Comparison of ENCODE assay signal across 8 mouse cellular contexts in genomic region chr6:134413706-134414531, GRCm38 (mm10). TPM values are rescaled to one million over a fixed set of nuclear protein-coding genes. Genes with fewer than 3 reads are reported as not detected.
DNase-seq lines count a peak whose midpoint lies in the region; ATAC-seq lines count a peak whose summit lies in the region.

No protein-coding gene starts in this region.

- peak; percentile 31 for DNase-seq in adrenal gland, postnatal 14 days
- DNase-seq in adrenal gland, adult 8-10 months = no peak
- DNase-seq in kidney, postnatal 25 days = peak; percentile 37 to 72
- peak; percentile 20 to 31 for DNase-seq in natural killer cell, adult 2 months (ENCODE audit: low spot score in 2 of 2)
- DNase-seq in right cerebral cortex, postnatal 36 days (ENCODE audit: low spot score in 2 of 2) = no peak
- no peak for DNase-seq in urinary bladder, adult 2 months (ENCODE audit: low spot score)

- ATAC-seq in activated CD4-positive, CD25-positive, alpha-beta regulatory T cell, adult 4 months = peak; percentile 99
- no peak for ATAC-seq in cerebellum, adult (ENCODE audit: insufficient number of reproducible peaks, low FRiP score, low TSS enrichment)

RNA-seq across cellular contexts. Expression of gene Bcl2l14, which starts 17.8 kb away (rescaled TPM):
- total RNA-seq in adrenal gland, postnatal 14 days (2021) = 0.15 and 0.23 TPM in 2 replicates
- total RNA-seq in adrenal gland, adult 8-10 months (2022) = under 1 TPM in 2 of 4 experiments, not detected in 2; 0.12 to 0.22 TPM
- under 1 TPM; 0.48 to 0.81 TPM for polyA plus RNA-seq in activated CD4-positive, CD25-positive, alpha-beta regulatory T cell, adult 4 months (2017; shearing (Covaris generic))
- 7.1 and 12.1 TPM in 2 replicates for polyA plus RNA-seq in urinary bladder, adult 2 months (2012; rRNA removed)

Comparison
In these comparisons a context has a peak if more than half of its experiments do, and no peak if none do; other contexts are left out.
1. DNase-seq: peak in adrenal gland, postnatal 14 days (single experiment), kidney, postnatal 25 days (2 of 2) and natural killer cell, adult 2 months (2 of 2); none in adrenal gland, adult 8-10 months (single experiment), right cerebral cortex, postnatal 36 days (0 of 2) and urinary bladder, adult 2 months (single experiment).